Mouse (Mus musculus) G1E (cell line): Measurements from ENCODE around the gene Rnps1.

ENCODE experiments used
- CTCF ChIP-seq: IDR thresholded peaks from 2 replicates; pipeline ENCODE4 v1.5.1; 2012; ENCODE audit warnings: low read depth, low read length, inconsistent platforms, mixed read lengths
- GATA1 ChIP-seq: IDR thresholded peaks from 2 replicates; pipeline ENCODE4 v1.6.1; 2012; ENCODE audit warnings: borderline replicate concordance, low read length, inconsistent platforms, mixed read lengths

- TF ChIP-seq GATA1 (no peak), CTCF (no peak)
Measured at GRCm38 (mm10) chr17:24470701-24471527, 56.5 kb downstream of the Rnps1 start.
